Mouse (Mus musculus) cerebellum, adult 2 months (tissue): ENCODE data around the gene 9030025P20Rik. TPM values are rescaled to one million over a fixed set of nuclear protein-coding genes. Genes with fewer than 3 reads are reported as not detected.
"Not testable (repeated sequence)": the region's sequence is repeated elsewhere in the genome, so short reads cannot be mapped to it uniquely, and the experiment has no call there.

Experiments
- DNase-seq, 2 experiments: peaks; one replicate each; pipeline ENCODE4 v3.0.0; 2021
- H3K27ac ChIP-seq: fragments of 200-500 bp; 2 replicates; pipeline ENCODE4 v1.5.1; 2012; ENCODE audit warnings: low read length, control low read depth, inconsistent platforms; ENCODE audit not compliant: insufficient read depth
- H3K27me3 ChIP-seq: fragments of 200-500 bp; 2 replicates; pipeline ENCODE4 v1.6.1; 2012; ENCODE audit warnings: inconsistent platforms, mild to moderate bottlenecking, low read length, moderate library complexity; ENCODE audit not compliant: control insufficient read depth, insufficient read depth
- H3K4me1 ChIP-seq: fragments of 200-500 bp; 2 replicates; pipeline ENCODE4 v1.6.1; 2011; ENCODE audit warnings: low read length; ENCODE audit not compliant: control insufficient read depth, insufficient read depth
- H3K4me3 ChIP-seq: fragments of 200-500 bp; replicated peaks from 2 replicates; pipeline ENCODE3; 2011; ENCODE audit warnings: mild to moderate bottlenecking, low read depth, low read length, control low read depth; ENCODE audit not compliant: insufficient read depth
- WGBS: fragments of 180-500 bp; shearing (Covaris S2); methylation state at CpG from one replicate; pipeline ENCODE4 v1.1.7; 2018; 5-methylcytosine and 5-hydroxymethylcytosine counted together
- polyA plus RNA-seq: library from polyadenylated mRNA; depleted of rRNA; stranded (reverse); fragments of >200 nt; gene quantifications from 2 replicates; pipeline ENCODE4 v1.2.3, GENCODE M21; 2012

9030025P20Rik gene
- polyA plus RNA-seq, 1 experiment, result 24.5 TPM

GRCm38 (mm10) chr17:14977718-14978361 is 428 bp upstream of the 9030025P20Rik start:
- not testable (repeated sequence) for H3K4me3 ChIP-seq, H3K27ac ChIP-seq, H3K4me1 ChIP-seq, H3K27me3 ChIP-seq, DNase-seq
- 0% methylated on average over 4 of the region's 7 CpGs for WGBS

- DNase-seq, H3K27me3 ChIP-seq, H3K4me3 ChIP-seq, H3K27ac ChIP-seq, H3K4me1 ChIP-seq: not testable (repeated sequence)
- WGBS, result 79% methylated on average over 4 of the region's 5 CpGs
Observed at GRCm38 (mm10) chr17:14990116-14990702, 11.9 kb downstream of the 9030025P20Rik start.

- not testable (repeated sequence) for H3K4me3 ChIP-seq, H3K27me3 ChIP-seq, H3K4me1 ChIP-seq, H3K27ac ChIP-seq, DNase-seq
- no CpG with 5 or more reads among the region's 98 CpGs for WGBS
Observed at GRCm38 (mm10) chr17:14992522-14993138, 14.4 kb downstream of the 9030025P20Rik start.

DNA sequence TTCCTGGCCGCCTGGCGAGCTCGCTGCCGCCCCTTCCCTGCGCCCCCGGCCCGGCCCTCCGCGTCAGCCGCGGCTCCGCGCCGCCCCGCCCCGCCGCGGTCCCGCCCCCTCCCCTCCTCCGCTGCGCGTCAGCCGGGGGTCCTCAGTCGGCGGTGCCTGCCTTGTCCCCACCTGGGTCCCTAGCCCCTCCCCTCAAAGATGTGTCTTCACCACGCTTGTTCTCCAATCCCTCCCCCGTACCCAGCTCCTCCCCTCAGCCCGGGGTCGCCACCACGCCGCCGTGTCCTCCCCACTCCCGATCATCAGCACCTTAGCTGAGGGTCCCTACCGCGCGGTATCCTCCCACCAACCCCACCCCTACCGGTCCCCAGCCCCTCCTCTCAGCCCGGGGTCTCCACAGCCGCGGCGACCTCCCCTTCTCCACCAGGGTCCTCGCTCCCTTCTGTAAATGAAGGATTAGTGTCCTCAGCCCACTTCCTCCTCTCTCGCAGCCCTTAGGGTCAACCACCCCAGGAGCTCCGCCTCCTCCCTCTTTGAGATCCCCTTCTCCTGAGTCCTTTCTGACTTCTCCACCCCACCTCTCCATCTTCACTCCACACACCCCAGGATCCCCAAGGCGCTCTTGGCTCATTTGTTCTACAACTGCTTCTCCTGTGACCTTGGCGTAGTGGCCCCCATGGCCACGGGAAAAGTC is 15.0 kb downstream of the 9030025P20Rik start:
- H3K4me3 ChIP-seq, H3K27ac ChIP-seq, H3K4me1 ChIP-seq, H3K27me3 ChIP-seq, DNase-seq: not testable (repeated sequence)
- WGBS, result no CpG with 5 or more reads among the region's 47 CpGs

GRCm38 (mm10) chr17:14994140-14994539 is 15.9 kb downstream of the 9030025P20Rik start:
- no CpG with 5 or more reads among the region's 5 CpGs for WGBS
- not testable (repeated sequence) for H3K27me3 ChIP-seq, DNase-seq, H3K27ac ChIP-seq, H3K4me1 ChIP-seq, H3K4me3 ChIP-seq

DNA sequence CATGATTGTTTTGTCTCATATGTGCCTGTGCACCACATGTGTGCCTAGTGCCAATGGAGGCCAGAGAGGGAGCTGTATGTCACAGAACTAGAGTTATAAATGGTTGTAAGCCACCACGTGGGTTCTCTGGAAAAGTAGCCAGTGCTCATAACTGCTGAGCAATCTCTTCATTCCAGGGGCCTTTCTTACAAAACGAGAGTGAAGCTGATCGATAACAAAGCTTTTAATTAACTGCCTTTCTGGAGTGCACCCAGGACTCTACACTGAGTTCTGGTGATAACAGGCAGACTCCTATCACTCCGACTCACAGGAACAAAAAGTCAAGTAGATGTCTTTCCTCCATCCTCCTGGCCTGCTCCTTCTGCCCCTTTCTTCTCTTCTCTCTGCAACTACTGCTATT is 21.8 kb downstream of the 9030025P20Rik start:
- no CpG with 5 or more reads among the region's 4 CpGs for WGBS
- H3K27me3 ChIP-seq, H3K27ac ChIP-seq, H3K4me1 ChIP-seq, DNase-seq, H3K4me3 ChIP-seq: not testable (repeated sequence)

DNA sequence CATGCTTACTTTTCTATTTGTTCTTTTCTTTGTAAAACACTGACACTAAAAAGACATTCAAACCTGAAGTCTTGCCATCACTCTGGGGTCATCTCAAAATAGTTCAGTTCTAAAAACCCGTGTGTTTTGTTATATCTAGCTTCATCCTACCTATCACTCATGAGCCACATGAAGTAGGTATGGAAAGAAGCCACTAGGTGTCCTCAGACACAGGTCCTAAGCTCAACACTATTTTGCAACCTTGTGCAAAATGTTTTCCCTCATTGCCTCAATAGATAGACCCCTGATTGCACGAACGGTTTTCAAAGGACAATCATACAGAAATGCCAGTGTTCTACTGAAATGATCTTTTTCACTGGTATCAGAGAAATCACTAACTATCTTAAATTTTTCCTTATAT is 30.8 kb downstream of the 9030025P20Rik start:
- no CpG with 5 or more reads among the region's 3 CpGs for WGBS

GRCm38 (mm10) chr17:15009706-15010413 is 31.6 kb downstream of the 9030025P20Rik start, which contains the start of gene Gm3435:
Gm3435 (plus strand) TSS chr17:15010176.
- H3K27me3 ChIP-seq, H3K4me3 ChIP-seq, DNase-seq, H3K4me1 ChIP-seq, H3K27ac ChIP-seq: not testable (repeated sequence)
- no CpG with 5 or more reads among the region's 60 CpGs for WGBS

More for the DNA sequence above, 30.8 kb downstream of the 9030025P20Rik start:
- H3K27ac ChIP-seq, DNase-seq, H3K4me3 ChIP-seq, H3K27me3 ChIP-seq, H3K4me1 ChIP-seq: not testable (repeated sequence)

DNA sequence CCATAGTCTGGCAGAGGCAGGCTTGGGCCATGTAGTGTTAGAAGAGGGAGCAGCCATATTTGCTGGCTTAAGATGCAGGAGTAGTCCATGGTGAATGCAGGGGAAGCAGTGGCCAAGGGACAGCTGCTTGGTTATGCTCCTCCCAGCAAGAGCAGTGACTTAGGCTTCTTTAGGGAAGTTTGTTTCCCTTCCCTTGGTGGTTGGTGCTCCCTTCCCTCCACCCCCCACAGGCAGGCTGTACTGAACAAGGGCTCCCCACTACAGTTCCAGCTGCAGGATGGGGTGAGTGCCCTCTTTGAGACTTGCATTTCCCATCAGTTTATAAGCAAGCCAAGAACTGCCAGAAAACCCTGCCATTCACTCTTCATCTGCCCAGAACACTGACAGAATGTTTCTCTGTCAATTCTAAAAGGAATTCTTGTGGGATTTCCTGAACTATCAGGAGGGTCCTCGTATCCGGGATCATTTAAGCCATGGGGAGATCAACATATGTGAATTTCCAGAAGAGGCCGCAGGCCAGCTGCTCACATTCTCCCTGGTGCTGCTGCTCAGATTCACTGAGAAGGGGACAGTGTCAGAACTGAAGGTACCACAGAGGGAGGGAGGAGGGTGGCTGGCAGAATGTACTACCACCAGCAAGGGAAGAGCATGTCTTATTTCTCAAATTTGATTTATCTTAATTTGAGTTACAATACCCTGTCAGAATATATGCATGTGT is 43.4 kb downstream of the 9030025P20Rik start:
- WGBS, result 71% methylated on average over 3 of the region's 3 CpGs
- H3K27me3 ChIP-seq, H3K4me1 ChIP-seq, H3K27ac ChIP-seq, H3K4me3 ChIP-seq: not testable (repeated sequence)
- DNase-seq, result peak; percentile 3 to 14

GRCm38 (mm10) chr17:15023878-15024492 is 45.7 kb downstream of the 9030025P20Rik start:
- not testable (repeated sequence) for DNase-seq, H3K27ac ChIP-seq, H3K4me3 ChIP-seq, H3K4me1 ChIP-seq, H3K27me3 ChIP-seq
- no CpG with 5 or more reads among the region's 97 CpGs for WGBS

- H3K27ac ChIP-seq, H3K4me3 ChIP-seq, H3K4me1 ChIP-seq, DNase-seq, H3K27me3 ChIP-seq: not testable (repeated sequence)
- no CpG with 5 or more reads among the region's 48 CpGs for WGBS
Observed at GRCm38 (mm10) chr17:15024502-15025193, 46.4 kb downstream of the 9030025P20Rik start.
